Mouse (Mus musculus): Measurements from ENCODE around the gene Rmi2.
A peak's percentile ranks its signal among the peaks of the same experiment; 100 is the strongest.

Rmi2 gene

DNA sequence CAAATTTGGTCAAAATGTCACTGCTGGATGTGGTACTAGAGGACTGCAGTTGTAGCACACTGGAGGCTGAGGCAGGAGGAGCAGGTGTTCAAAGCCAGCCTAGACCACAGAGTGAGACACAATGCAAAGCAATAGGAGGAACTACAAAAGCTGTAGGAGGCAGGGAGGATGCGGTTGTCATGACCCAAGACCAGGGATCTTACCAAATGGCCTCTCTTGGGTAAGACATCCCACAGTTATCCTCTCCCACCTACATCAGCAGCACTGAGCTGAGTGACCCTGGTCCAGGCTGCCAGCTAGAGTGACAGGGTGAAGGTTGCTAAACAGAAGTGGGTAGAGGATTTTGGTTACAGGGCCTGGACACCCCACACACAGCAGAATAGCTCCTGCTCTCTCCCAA, 92.2 kb downstream of the Rmi2 start:
- no peak for DNase-seq

GRCm38 (mm10) chr16:10933372-10933771, 98.5 kb downstream of the Rmi2 start:
- peak; percentile 72 to 81 for DNase-seq

DNA sequence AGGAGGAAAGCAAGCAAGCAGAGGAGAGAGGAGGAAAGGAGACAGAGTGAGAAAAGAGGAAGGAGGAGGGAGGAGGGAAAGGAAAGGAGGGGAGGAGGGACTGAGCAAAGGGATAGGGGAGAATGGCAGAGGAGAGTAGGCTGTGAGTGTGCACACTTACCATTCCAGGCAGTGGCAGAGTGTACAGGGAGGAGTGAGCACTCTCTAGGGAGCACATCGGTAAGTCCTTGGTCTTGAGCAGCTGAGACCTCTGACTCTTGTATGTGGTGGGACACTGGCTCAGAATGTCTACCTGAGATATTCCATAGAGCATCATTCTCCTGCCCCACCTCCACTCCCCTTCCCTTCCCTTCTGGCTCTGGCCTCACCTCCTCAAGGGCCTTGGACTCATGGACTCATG, 99.2 kb downstream of the Rmi2 start:
- no peak for DNase-seq

GRCm38 (mm10) chr16:10936700-10937319, 102.0 kb downstream of the Rmi2 start:
- DNase-seq, result no peak

- DNase-seq, result no peak
These were observed 102.6 kb downstream of the Rmi2 start for GRCm38 (mm10) chr16:10937497-10937896.

DNA sequence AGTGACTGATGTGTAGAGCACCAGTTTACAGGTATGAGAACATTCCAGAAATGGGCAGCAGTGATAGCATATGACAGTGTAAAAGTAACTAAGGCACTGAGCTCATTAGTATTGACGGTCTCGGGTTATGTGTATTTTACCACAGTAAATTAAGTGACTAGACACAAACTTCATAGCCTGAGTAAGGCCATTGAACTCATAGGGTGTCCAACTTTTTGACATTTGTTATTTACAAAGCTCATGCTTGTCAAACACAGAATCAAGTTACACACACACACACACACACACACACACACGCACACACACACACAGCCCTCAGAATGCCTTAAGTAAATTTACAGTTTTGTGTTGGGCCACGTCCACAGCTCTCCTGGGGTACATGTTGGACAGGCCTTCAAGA, 105.1 kb downstream of the Rmi2 start:
- no peak for DNase-seq

DNA sequence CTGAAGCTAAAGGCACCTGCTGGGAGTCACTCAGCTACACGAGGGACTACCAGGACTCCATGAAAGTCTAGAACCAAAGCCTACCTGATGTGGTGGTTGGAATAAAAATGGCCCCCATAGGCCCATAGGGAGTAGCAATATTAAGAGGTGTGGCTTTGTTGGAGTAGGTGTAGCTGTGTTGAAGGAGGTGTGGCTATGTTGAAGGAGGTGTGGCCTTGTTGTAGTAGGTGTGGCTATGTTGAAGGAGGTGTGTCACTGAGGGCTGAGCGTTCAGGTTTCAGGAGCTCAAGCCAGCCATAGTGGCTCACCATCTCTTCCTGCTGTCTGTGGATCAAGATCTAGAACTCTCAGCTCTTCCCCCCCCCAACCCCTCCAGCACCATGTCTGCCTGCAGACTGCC, 105.8 kb downstream of the Rmi2 start:
- DNase-seq, result no peak

Measured in cerebellum, postnatal 10 days (tissue).